Mouse (Mus musculus) retina, postnatal 1 day (tissue): ENCODE data around the gene Perp.
A peak's percentile ranks its signal among the peaks of the same experiment; 100 is the strongest.

Source experiments
- DNase-seq: peaks from one replicate; pipeline ENCODE4 v3.0.0-alpha.2; 2012

Perp gene

DNA sequence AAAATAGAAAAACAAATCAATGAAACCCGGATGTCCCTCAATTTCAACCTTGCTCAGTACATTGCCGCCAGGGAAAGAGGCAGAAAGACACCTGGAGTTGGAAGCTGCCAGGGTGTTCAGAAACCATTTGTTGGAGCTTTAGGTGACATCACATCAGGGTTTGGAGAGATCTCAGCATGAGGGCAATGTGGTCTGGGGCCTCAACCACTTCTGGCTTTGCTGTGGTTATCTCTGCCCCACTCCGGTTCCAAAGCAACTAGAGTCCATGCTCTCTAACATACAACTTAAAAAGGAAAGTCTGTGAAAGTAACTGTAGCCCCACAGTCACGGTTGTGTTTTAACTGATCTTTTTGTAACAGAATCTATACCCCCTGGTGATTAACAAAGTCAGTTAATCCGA lies 19.9 kb downstream of the Perp start:
- DNase-seq: no peak

DNA sequence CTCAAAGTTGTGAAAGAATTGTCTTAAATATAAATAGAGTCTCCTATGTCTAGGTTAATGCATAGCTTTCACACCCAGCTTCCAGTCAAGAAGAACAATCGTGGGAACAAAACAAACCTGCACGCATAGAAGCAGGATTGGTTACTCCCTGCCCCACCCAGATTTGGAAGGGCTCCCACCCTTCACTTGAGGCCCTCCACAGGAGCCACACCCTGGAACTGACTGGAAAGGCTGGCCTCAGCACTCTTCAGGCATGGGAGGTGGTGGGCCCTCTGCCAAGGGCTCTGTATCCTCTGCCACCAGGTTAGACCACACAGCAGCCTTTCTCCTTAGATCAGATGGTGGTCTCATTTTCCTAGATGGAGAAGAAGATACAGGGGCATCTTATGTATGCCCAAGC lies 26.2 kb downstream of the Perp start:
- DNase-seq: no peak

DNA sequence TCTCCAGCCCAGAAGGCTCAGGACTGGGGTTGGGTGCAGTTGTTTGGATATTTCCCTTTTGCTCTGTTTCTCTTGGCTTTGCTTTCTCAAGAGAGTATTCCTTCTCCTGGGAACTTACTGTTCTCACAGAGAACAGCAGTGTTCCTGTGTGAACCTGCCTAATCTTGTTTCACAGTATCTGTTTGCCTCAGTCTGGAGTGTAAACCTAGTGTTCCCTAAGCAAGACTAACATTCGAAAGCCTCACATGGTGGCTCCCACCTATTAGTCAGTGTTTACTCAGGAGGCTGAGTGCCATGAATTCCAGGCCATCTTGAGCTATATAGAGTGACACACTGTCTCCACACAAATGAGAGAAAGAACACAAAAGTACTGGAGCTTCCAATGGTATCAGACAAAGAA lies 31.4 kb downstream of the Perp start:
- no peak for DNase-seq

DNA sequence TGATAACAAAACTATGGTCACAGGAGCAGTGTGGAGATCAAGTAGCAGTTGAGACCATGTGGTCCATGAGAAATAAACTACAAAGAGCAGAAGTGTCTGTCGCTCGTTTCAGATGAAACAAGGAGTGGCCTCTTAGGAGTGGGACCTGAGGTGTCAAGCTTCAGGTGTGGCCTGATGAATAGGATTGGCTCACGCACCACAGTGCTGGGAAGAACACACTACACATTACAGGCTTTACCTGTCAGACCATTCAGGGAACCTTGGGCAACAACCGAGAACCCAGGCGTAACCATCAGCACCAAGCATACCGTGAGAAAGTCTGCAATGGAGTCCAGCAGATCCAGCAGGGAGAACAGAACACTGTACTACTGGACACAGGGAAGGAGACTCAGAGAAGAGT lies 33.3 kb downstream of the Perp start:
- no peak for DNase-seq

DNA sequence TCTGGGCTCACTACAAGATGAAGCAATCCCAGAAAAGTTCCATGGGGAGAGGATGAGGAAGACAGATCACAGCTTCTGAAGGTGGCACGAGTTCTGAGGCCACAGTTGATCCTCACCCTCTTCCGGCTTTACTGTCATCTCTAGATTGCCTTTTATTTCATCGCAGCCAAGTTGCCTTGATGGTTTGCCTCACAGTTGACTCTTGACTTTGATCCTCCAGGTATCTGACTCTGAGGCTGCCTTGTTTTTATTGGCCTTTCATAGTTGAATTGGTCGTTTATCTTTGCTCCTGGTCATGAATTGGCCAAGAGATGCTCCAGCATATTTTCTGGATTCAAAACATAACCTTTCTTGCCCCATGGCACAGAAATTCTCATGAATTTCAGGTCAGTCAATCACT lies 34.3 kb downstream of the Perp start:
- DNase-seq: no peak

DNA sequence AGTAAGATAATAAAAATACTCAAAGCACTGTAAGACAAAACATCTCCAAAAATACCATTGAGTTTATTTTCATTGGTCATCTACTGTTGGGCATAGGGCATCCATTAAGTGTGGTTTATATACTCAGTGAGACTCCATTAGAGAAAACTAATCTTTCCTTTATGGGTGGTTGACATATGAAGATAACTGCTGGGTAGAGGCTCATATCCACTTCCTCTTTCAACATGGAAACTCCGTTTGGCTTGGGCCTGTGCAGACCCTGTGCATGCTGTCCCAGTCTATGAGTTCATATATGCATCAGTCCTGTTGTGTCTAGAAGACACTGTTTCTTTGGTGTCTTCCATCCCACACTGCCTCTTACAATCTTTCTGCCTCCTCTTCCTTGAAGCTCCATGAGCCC lies 34.9 kb downstream of the Perp start:
- DNase-seq: no peak

DNA sequence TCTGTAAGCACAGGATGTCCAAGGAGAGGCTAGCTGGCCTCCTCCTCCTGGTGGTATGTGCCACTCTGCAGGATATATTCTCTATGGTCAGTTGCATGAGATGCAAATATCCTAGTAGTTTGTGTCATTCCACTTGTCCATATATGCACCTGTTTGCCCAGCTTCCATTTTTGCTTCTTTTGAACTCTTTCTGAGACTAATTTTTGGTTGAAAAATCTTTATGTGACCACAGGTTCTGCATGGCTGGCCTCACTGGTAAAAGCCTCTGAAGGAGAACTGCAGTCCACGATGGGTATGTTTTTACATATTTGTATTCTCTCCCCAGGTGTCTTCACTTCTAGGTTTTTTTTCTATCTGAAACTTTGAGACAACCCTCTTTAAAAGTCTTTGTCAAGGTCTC lies 37.4 kb downstream of the Perp start:
- no peak for DNase-seq

DNA sequence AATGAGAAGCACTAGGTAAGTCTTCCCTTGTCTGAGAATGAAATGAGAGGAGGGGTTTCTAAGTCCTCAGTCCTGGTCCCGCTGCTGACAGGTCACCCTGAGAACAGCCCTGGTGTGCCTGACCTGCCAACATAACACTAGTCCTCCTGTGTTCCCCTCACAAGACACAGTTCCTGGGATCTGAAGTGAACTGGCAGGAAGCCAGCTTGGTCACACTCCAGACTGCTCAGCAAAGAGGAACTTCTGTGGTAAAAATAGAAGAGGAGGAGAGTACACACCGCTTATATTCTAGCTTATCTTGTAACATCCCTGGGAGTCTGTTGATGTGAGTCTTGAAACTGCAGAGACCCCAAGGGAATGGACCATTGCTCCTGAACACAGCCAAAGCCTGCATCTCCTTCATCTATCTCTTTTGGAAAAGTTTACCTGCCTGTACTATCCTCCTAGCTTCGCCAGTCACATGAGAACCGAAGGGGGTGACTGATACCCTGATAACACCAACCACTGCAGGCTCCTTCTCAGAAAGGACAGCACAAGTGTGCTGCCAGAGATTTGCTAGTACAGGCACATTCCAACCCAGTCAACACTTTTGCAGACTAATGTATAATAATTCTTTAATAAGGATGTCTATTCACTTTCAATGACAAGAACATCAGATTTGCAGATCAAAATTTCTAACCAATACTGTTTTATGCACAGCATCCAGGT lies 42.3 kb downstream of the Perp start:
- no peak for DNase-seq

DNA sequence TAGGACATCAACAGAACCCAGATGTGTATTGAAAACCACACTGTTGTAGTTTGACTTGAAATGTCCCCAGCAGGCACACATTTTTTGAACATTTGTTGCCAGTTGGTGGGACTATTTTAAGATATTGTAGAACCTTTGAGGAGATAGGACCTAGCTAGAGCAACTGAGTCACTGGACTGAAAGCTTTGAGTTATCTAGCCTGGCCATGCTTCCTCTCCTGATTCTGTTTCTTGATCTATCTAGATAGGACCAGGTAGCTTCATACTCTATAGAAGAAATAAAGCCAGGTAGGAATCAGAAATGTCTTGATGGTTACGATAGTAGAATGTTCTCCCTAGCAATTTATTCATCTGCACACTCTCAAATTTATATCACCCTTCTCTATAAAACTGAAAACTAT lies 43.9 kb downstream of the Perp start:
- no peak for DNase-seq

DNA sequence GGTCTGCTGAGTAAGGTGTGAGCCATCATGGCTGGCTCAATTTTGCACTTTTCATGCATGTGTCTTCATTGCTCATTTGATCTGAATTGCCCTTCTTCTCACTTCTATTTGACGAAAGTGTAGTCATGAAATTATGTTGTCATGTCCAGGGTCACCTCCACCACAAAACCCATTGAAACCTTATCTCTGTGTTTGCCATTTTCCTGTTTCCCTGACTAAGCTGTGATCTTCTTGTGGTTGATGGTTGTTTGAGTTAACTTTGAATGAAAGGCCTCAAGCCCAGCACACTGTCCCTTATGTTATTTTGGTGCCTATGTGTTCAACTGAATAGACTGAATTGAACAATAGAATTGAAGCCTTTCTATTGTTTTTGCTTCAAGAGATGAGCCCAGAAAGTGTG lies 44.4 kb downstream of the Perp start:
- no peak for DNase-seq

DNA sequence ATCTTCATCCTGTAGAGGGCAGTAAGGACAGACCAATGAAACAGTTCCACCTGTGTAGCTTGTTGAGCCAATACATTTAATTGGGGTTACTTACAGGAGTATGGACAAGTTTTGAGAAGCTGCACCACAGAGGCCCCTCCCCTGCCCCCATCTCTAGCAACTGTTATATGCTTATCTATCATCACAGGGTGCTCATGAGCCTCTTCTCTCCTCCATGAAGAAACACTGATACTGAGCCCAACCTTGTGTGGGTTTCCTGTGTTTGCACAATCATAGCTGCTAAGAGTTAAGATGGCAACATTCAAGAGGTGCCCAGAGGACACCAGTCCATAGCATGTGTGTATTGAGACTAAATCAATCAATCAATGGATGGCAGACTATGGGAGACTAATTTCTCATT lies 46.3 kb downstream of the Perp start:
- no peak for DNase-seq

DNA sequence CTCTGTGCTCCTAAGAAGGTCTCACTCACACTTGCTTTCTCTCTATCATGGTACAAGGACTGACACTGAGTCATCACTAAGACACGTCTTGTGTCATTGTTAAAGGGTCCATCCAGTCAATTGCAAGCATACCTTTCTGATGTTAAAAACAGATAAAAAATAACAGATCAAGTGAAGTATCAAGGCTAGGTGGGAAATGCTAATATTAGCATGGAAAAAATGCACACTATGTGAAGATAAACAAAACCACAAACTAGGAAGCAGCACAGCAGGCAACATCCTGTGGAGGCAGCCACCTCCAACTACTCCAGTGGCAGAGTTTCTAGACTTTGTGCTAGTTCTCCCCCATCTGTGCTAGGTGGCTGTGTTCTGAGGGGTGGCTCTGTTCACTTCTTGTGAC lies 47.3 kb downstream of the Perp start:
- no peak for DNase-seq

DNA sequence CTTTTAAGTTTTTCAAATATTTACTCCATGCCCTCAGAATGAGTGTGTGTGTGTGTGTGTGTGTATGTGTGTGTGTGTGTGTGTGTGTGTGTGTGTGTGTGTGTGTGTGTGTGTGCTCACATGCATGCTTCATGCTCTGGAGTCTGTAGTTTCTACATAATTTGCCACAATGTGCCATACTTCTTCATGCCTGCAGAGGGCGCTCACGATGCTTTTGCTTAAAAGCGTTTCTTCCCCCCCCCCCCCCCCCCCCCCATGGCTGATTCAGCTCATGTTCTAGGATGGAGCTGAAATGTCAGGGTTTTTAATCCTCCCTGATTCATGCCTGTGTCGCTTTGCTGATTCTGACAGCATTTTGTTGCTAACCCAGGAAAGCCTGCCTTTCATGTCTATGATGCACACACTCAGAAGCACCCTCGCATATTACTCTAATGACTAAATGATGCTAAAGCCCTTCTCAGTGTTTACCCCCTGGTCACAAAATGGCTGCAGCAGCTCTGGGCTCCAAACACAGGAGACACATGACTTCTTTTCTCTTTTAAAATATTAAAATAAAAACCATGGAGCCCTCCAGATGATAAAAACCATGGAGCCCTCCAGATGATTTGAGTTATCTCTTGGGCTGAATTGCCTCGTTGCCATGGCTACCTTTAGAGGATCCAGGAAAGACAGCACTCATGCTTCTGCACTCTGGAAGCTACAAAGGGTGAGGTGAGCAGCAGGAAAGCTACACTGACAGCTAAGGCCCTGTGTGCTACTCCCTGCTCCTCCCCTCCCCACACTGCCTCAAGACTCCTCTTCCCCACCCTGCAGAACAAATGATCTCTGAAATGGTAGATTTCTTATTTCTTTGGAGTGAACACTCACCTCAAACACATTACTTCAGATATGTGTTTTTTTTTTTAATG lies 49.7 kb downstream of the Perp start:
- no peak for DNase-seq

DNA sequence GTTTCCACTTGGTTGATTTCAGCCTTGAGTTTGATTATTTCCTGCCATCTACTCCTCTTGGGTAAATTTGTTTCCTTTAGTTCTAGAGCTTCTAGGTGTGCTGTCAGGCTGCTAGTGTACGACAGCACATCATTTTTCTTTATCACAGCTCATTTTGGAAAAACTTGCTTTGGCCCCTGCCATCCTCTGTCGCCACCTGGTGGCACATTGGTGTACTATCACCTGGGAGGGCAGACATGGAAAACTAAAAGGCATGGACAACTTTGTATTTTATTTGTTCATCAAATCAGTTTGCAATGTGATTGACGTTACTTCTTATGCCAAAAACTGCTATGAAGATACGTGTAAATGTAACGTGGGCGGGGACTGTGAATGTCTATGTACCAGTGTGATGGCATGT lies 59.3 kb downstream of the Perp start:
- DNase-seq: peak; percentile 46
